Comparison of ENCODE assay signal across 20 mouse cellular contexts in the genomic region with DNA sequence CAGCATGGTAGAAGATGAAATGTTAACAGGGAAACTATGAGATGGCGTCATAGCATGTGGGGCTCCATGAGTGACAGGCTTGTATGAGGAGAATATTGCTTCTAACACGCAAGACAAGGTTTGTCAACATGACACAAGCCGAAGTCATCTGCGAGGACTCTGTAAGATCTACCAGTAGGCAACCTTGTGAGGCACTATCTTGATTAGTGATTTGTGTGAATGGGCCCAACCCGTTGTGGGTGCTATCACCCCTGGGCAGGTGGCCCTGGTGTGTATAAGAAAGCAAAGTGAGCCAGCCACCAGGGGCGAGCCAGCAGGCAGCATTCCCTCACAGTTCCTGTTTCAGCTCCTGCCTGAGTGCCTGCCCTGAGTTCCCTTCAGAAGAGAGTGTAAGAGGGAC.
DNase-seq lines count a peak whose midpoint lies in the region; ATAC-seq and TF ChIP-seq lines count a peak whose summit lies in the region.
"Had no signal": no experiment of that assay in that cellular context is flagged by ENCODE, and none has a peak within 500 bp of the region (broad histone marks: within the 10 kb centered on the region; RNA-seq: fewer than 3 reads in every experiment).

No protein-coding gene starts in this region.

- ATAC-seq in heart, embryonic 11.5 days (replicated peaks; ENCODE audit: insufficient number of reproducible peaks, low FRiP score, low TSS enrichment), result no peak
- peak; percentile 44 for ATAC-seq in megakaryocyte progenitor cell, adult 5-6 weeks (replicated peaks; ENCODE audit: poor library complexity)
- ATAC-seq: activated CD4-positive, CD25-positive, alpha-beta regulatory T cell, adult 4 months; forebrain, embryonic 13.5 days; forebrain, postnatal 0 days; Patski had no signal

- H3K79me2 ChIP-seq in MEL (ENCODE audit: control insufficient read depth, insufficient read depth, low read length, poor library complexity), result no peaks in the 10 kb centered on the region

- TF ChIP-seq EP300 in MEL (IDR thresholded peaks at IDR 0.05; ENCODE audit: low read depth in 1 of 2, low read length in 2 of 2), result no peak

- TF ChIP-seq CTCF in MEL (IDR thresholded peaks at IDR 0.05 in 2 of 3, conservative IDR thresholded peaks at IDR 0.05 in 1 of 3; ENCODE audit: control insufficient read depth in 1 of 3, insufficient read depth in 1 of 3, low read depth in 2 of 3, low read length in 3 of 3, poor library complexity in 1 of 3, severe bottlenecking in 1 of 3), result no peak

- peak; percentile 63 for DNase-seq in heart, adult 11 months
- DNase-seq in MEL (ENCODE audit: low read depth, low spot score), result peak; percentile 20
- no peak for DNase-seq in right cerebral cortex, postnatal 4 days
- DNase-seq in hindbrain, embryonic 10.5 days (ENCODE audit: low spot score), result no peak
- DNase-seq: adrenal gland, adult 8-10 months; adrenal gland, postnatal 14 days; adrenal gland, postnatal 36 days; cerebellum, adult 11-12 months; cerebellum, adult 2 months; cerebellum, adult 9-10 months; cerebellum, postnatal 10 days; cerebellum, postnatal 25 days; forebrain, postnatal 0 days had no signal

- peaks cover 9% of the 10 kb centered on the region for H3K4me1 ChIP-seq in heart, embryonic 11.5 days (ENCODE audit: control insufficient read depth, insufficient read depth, low read length)
- no peaks in the 10 kb centered on the region; a peak in 1 of 4 replicates for H3K4me1 ChIP-seq in MEL (ENCODE audit: control insufficient read depth in 1 of 2, insufficient read depth in 2 of 2, low read length in 2 of 2)
- peaks cover 32% of the 10 kb centered on the region for H3K4me1 ChIP-seq in hindbrain, embryonic 10.5 days (replicated peaks)

- H3K4me3 ChIP-seq in heart, embryonic 11.5 days (ENCODE audit: low read depth, low read length), result no peak overlapping the region
- H3K4me3 ChIP-seq in MEL (ENCODE audit: control insufficient read depth in 1 of 2, insufficient read depth in 1 of 2, low read depth in 2 of 2, low read length in 2 of 2), result no peak overlapping the region
- no peak overlapping the region for H3K4me3 ChIP-seq in hindbrain, embryonic 10.5 days
- H3K4me3 ChIP-seq: embryonic facial prominence, embryonic 10.5 days; embryonic facial prominence, embryonic 12.5 days; forebrain, embryonic 13.5 days had no signal

- no peak overlapping the region for H3K4me2 ChIP-seq in heart, embryonic 11.5 days
- H3K4me2 ChIP-seq: embryonic facial prominence, embryonic 12.5 days; forebrain, embryonic 13.5 days had no signal

- no peaks in the 10 kb centered on the region for H3K9me3 ChIP-seq in heart, embryonic 11.5 days (replicated peaks; ENCODE audit: control insufficient read depth, low read length)
- H3K9me3 ChIP-seq in MEL (replicated peaks; ENCODE audit: insufficient read depth, low read length), result no peaks in the 10 kb centered on the region
- H3K9me3 ChIP-seq in hindbrain, embryonic 10.5 days, result no peaks in the 10 kb centered on the region
- H3K9me3 ChIP-seq: embryonic facial prominence, embryonic 10.5 days; embryonic facial prominence, embryonic 12.5 days; forebrain, embryonic 13.5 days had no signal

- no peak overlapping the region for H3K27ac ChIP-seq in heart, embryonic 11.5 days (ENCODE audit: low read depth, low read length)
- no peak overlapping the region for H3K27ac ChIP-seq in MEL (ENCODE audit: control insufficient read depth, low read depth, low read length)
- H3K27ac ChIP-seq in hindbrain, embryonic 10.5 days, result no peak overlapping the region
- H3K27ac ChIP-seq: embryonic facial prominence, embryonic 10.5 days; embryonic facial prominence, embryonic 12.5 days; forebrain, embryonic 13.5 days had no signal

- TF ChIP-seq RAD21 in MEL (IDR thresholded peaks at IDR 0.05; ENCODE audit: low read depth, low read length), result no peak

- no peak overlapping the region for H3K9ac ChIP-seq in heart, embryonic 11.5 days (ENCODE audit: low read depth, low read length)
- no peak overlapping the region for H3K9ac ChIP-seq in MEL (ENCODE audit: control insufficient read depth, low read depth, low read length, poor library complexity, severe bottlenecking)
- H3K9ac ChIP-seq: embryonic facial prominence, embryonic 12.5 days; forebrain, embryonic 13.5 days; forebrain, postnatal 0 days had no signal

- no peaks in the 10 kb centered on the region for H3K27me3 ChIP-seq in heart, embryonic 11.5 days (ENCODE audit: control insufficient read depth, insufficient read depth, low read length)
- H3K27me3 ChIP-seq in MEL (ENCODE audit: control insufficient read depth in 1 of 2, insufficient read depth in 2 of 2, low read length in 2 of 2), result no peaks in the 10 kb centered on the region
- no peaks in the 10 kb centered on the region for H3K27me3 ChIP-seq in hindbrain, embryonic 10.5 days (ENCODE audit: insufficient read depth, poor library complexity, severe bottlenecking)
- H3K27me3 ChIP-seq: embryonic facial prominence, embryonic 12.5 days; forebrain, embryonic 13.5 days; Patski had no signal

- TF ChIP-seq POLR2A in MEL (IDR thresholded peaks at IDR 0.05; ENCODE audit: control insufficient read depth in 1 of 2, insufficient read depth in 1 of 2, low read depth in 1 of 2, low read length in 2 of 2, poor library complexity in 1 of 2), result no peak

- 85% methylated on average over 6 of the region's 6 CpGs for WGBS in heart, embryonic 11.5 days (ENCODE audit: insufficient replicate concordance)
- WGBS in hindbrain, embryonic 10.5 days, result 89% methylated on average over 6 of the region's 6 CpGs

- H3K36me3 ChIP-seq in heart, embryonic 11.5 days (ENCODE audit: control insufficient read depth, insufficient read depth, low read length), result no peaks in the 10 kb centered on the region
- 0 out of 4 replicates have a peak, but pooled peaks cover 0 to 2% of the 10 kb centered on the region in 2 experiments for H3K36me3 ChIP-seq in MEL (ENCODE audit: control insufficient read depth in 1 of 2, insufficient read depth in 2 of 2, low read length in 2 of 2)
- H3K36me3 ChIP-seq in hindbrain, embryonic 10.5 days, result no peaks in the 10 kb centered on the region
- H3K36me3 ChIP-seq: embryonic facial prominence, embryonic 10.5 days; embryonic facial prominence, embryonic 12.5 days had no signal

TF ChIP-seq in MEL, 35 proteins besides CTCF, POLR2A, EP300 and RAD21:
- no peak for TF ChIP-seq TCF12 (IDR thresholded peaks at IDR 0.05; ENCODE audit: low read depth, low read length)
- no peak for TF ChIP-seq ELF1 (IDR thresholded peaks at IDR 0.05; ENCODE audit: low read depth, low read length)
- no peak for TF ChIP-seq CHD1 (IDR thresholded peaks at IDR 0.05; ENCODE audit: low read depth, low read length)
- TF ChIP-seq TBP (IDR thresholded peaks at IDR 0.05; ENCODE audit: low read depth, low read length), result no peak
- TF ChIP-seq MEF2A (IDR thresholded peaks at IDR 0.05; ENCODE audit: extremely low read depth, insufficient replicate concordance, low read depth, low read length, poor library complexity, severe bottlenecking), result no peak
- TF ChIP-seq ETS1 (IDR thresholded peaks at IDR 0.05; ENCODE audit: low read depth, low read length), result no peak
- TF ChIP-seq ZNF384 (IDR thresholded peaks at IDR 0.05; ENCODE audit: low read depth, low read length), result no peak
- no peak for TF ChIP-seq HCFC1 (IDR thresholded peaks at IDR 0.05; ENCODE audit: low read depth, low read length)
- no peak for TF ChIP-seq ZKSCAN1 (IDR thresholded peaks at IDR 0.05; ENCODE audit: low read depth, low read length)
- no peak for TF ChIP-seq USF2 (IDR thresholded peaks at IDR 0.05; ENCODE audit: borderline replicate concordance in 1 of 2, insufficient read depth in 1 of 2, low read depth in 1 of 2, low read length in 2 of 2)
- no peak for TF ChIP-seq UBTF (IDR thresholded peaks at IDR 0.05; ENCODE audit: borderline replicate concordance, insufficient read depth, low read depth, low read length)
- no peak for TF ChIP-seq USF1 (IDR thresholded peaks at IDR 0.05; ENCODE audit: low read depth, low read length)
- TF ChIP-seq GATA1 (IDR thresholded peaks at IDR 0.05; ENCODE audit: low read depth, low read length), result no peak
- TF ChIP-seq MAZ (IDR thresholded peaks at IDR 0.05; ENCODE audit: low read depth, low read length), result no peak
- no peak for TF ChIP-seq NRF1 (IDR thresholded peaks at IDR 0.05; ENCODE audit: insufficient read depth, low read depth, low read length, poor library complexity, severe bottlenecking)
- no peak for TF ChIP-seq E2F4 (IDR thresholded peaks at IDR 0.05; ENCODE audit: borderline replicate concordance, low read depth, low read length)

Comparison
In these comparisons a context has a peak if more than half of its experiments do, and no peak if none do; other contexts are left out.
1. DNase-seq: peak in heart, adult 11 months (single experiment) and MEL (single experiment); none in right cerebral cortex, postnatal 4 days (single experiment) and hindbrain, embryonic 10.5 days (single experiment).